Mouse (Mus musculus): ENCODE measurements around the gene Grip1. TPM values are rescaled to one million over a fixed set of nuclear protein-coding genes. Genes with fewer than 3 reads are reported as not detected.
A peak's percentile ranks its signal among the peaks of the same experiment; 100 is the strongest.
"Not testable (repeated sequence)": the region's sequence is repeated elsewhere in the genome, so short reads cannot be mapped to it uniquely, and the experiment has no call there.

Gene Grip1
- polyA plus RNA-seq, 1 experiment from 2014 or later, result 19.0 TPM

DNA sequence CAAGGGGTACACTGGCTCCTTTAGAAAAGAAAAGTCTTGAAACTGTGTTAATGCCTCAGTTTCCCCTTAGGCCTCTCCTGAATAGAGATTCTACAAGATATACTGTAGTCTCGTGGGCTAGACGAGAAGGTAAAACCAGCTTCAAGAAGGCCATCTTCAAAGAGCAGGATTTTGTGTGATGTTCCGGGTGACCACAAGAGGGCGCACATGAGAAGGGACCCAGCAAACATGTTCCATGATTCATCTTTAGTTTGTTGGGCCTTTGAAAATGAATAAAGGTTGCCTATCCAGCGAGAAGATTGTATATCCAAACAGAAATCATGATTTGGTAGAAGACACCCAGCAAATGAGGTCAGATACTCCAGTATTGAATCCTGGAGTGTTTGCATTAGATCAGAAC is 610.8 kb downstream of the Grip1 start:
- Histone ChIP-seq H3K4me3 (no peak overlapping the region), H3K9ac (no peak overlapping the region), H3K27ac (no peak overlapping the region), H3K27me3 (replicated peaks) (no peaks in the 10 kb centered on the region), H3K36me3 (replicated peaks) (no peaks in the 10 kb centered on the region; the same call in 1 of the 2 replicates), H3K4me2 (no peak overlapping the region), H3K4me1 (no peaks in the 10 kb centered on the region), H3K9me3 (no peaks in the 10 kb centered on the region)
- no peak for ATAC-seq (replicated peaks)
- WGBS, result 26% methylated on average over 5 of the region's 5 CpGs

DNA sequence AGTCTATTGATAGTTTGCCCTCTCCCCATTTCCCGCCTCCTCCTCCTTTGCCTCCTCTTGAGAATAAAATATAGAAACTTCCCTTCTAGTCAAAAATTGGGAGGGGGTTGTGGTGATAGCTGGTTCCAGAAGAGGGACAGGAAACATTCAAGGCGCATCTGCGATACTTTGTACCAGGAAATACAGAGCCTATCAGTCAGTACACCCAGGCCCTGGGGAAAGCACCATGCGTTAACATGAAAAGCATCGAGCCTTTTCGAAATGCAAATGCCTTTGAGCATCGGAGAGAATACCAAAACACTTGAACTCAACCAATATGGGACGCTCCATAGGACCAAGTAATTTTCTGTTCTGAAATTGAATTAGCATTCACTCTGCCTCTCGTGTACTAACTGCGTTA is 612.7 kb downstream of the Grip1 start:
- Histone ChIP-seq H3K27me3 (replicated peaks) (no peaks in the 10 kb centered on the region), H3K9ac (no peak overlapping the region), H3K27ac (no peak overlapping the region), H3K4me1 (no peaks in the 10 kb centered on the region), H3K4me2 (no peak overlapping the region), H3K4me3 (no peak overlapping the region), H3K9me3 (no peaks in the 10 kb centered on the region), H3K36me3 (replicated peaks) (no peaks in the 10 kb centered on the region; the same call in 1 of the 2 replicates)
- no peak for ATAC-seq (replicated peaks)
- 79% methylated on average over 10 of the region's 10 CpGs for WGBS

DNA sequence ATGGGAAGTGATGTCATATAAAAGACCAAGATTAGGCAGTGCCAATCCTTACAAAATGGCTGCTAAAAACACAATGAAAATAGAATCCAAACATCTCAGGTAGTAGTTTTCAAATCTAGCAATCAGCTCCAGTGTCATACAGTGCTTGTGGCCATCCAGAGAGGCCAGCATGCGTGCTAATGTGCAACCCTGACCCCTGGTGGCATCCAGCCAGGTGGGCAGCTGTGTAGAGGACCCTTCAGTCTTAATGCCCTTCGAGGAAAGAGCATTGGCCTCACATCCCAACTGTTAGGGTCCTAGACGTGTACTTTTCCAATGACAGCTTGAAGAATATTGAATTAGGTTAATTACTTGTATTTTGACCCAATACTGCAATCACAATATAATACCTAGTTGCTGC is 624.2 kb downstream of the Grip1 start:
- Histone ChIP-seq H3K27me3 (replicated peaks) (no peaks in the 10 kb centered on the region), H3K27ac (no peak overlapping the region), H3K36me3 (replicated peaks) (0 out of 2 replicates have a peak, but pooled peaks cover 7% of the 10 kb centered on the region), H3K9ac (no peak overlapping the region), H3K9me3 (no peaks in the 10 kb centered on the region), H3K4me3 (no peak overlapping the region), H3K4me2 (no peak overlapping the region), H3K4me1 (no peaks in the 10 kb centered on the region)
- WGBS, result 81% methylated on average over 3 of the region's 3 CpGs
- no peak for ATAC-seq (replicated peaks)

DNA sequence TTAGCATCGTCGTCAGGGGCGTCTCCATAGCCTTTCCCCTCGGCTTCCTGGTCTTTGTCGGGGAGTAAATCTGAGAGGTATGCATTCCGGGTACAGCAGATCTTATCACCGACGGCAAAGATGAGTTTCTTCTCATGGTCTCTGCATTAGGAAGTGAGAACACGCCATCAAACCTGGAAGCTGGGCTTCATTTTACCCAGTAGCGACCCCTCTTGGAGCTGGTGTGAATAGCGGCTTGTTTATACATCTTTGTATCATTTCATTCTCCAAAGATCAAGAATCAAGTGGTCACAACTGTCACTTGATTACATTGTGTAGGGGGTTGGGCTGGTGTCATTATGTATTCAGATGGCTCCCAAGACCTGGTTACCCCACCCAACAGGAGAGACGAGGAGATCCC is 638.9 kb downstream of the Grip1 start:
- H3K27ac ChIP-seq, result no peak overlapping the region
- 91% methylated on average over 12 of the region's 12 CpGs for WGBS
- H3K27me3 ChIP-seq (replicated peaks), result no peaks in the 10 kb centered on the region
- no peaks in the 10 kb centered on the region for H3K4me1 ChIP-seq
- H3K36me3 ChIP-seq (replicated peaks), result peaks cover 3% of the 10 kb centered on the region; the same call in 1 of the 2 replicates
- no peak overlapping the region for H3K4me2 ChIP-seq
- no peak overlapping the region for H3K9ac ChIP-seq
- no peak overlapping the region for H3K4me3 ChIP-seq
- H3K9me3 ChIP-seq, result no peaks in the 10 kb centered on the region
- ATAC-seq (replicated peaks), result no peak

DNA sequence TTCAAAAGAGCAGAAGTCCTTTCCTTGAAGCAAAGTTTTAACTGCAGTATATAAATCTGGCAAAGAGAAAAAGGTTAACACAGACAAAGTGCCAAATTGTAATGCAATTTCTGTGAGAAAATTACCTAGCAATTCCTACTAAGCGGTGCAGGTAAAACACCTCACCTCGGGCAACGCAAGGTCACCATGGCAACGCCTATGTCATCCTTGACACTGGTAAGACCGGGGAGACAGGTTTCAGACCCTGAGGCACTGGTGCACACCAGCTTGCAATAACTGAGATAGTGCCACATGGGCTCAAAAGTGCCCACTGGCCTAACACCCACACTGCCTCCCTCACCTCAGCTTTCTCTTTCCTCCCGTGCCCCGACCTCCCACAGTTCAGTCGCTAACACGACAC is 641.5 kb downstream of the Grip1 start:
- Histone ChIP-seq H3K9ac (no peak overlapping the region), H3K4me2 (no peak overlapping the region), H3K27ac (no peak overlapping the region), H3K4me3 (no peak overlapping the region), H3K27me3 (replicated peaks) (no peaks in the 10 kb centered on the region), H3K4me1 (no peaks in the 10 kb centered on the region), H3K36me3 (replicated peaks) (peaks cover 3% of the 10 kb centered on the region; the same call in 1 of the 2 replicates), H3K9me3 (no peaks in the 10 kb centered on the region)
- no peak for ATAC-seq (replicated peaks)
- 90% methylated on average over 9 of the region's 9 CpGs for WGBS

DNA sequence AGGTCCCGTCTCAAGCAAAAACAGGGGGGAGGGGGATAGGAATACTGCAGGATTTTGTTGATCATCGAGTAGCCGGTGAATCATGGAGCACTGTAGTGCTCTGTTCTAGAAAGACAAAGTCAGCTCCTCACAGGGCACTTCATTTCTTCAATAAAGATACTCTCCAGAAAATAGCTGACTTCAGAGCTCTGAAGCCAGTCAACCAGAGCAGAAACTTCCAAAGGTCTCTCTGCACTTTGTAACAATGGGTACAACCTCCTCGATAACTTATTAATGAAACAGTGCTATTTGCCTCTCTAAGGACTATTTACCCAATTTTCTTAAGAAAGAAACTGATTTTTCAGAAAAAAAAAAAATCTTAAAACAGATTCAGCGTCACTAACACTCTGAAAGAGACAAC is 642.1 kb downstream of the Grip1 start:
- no peak overlapping the region for H3K27ac ChIP-seq
- H3K4me2 ChIP-seq, result no peak overlapping the region
- ATAC-seq (replicated peaks), result no peak
- peaks cover 3% of the 10 kb centered on the region; the same call in 1 of the 2 replicates for H3K36me3 ChIP-seq (replicated peaks)
- H3K4me1 ChIP-seq, result no peaks in the 10 kb centered on the region
- H3K27me3 ChIP-seq (replicated peaks), result no peaks in the 10 kb centered on the region
- H3K4me3 ChIP-seq, result no peak overlapping the region
- H3K9ac ChIP-seq, result no peak overlapping the region
- WGBS, result 94% methylated on average over 5 of the region's 5 CpGs
- H3K9me3 ChIP-seq, result no peaks in the 10 kb centered on the region

DNA sequence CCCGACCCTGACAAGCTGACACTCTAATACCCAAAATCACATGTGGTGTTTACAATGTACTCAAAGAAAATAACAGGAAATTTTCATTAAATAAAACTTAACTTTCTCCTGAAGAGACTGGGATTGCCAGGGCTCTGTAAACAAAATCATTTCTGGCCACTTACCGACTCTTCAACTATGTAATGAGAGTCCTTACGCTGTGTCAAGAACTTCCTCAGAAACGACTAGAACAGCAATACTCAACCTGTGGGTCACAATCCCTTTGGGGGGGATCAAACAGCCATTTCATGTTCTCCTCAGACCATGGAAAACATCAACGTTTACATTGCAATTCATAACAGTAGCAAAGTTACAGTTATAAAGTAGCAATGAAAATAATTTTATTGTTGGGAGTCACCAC is 643.9 kb downstream of the Grip1 start:
- Histone ChIP-seq H3K36me3 (replicated peaks) (no peaks in the 10 kb centered on the region; the same call in 1 of the 2 replicates), H3K4me2 (no peak overlapping the region), H3K27ac (no peak overlapping the region), H3K27me3 (replicated peaks) (no peaks in the 10 kb centered on the region), H3K4me1 (no peaks in the 10 kb centered on the region), H3K9ac (no peak overlapping the region), H3K9me3 (no peaks in the 10 kb centered on the region), H3K4me3 (no peak overlapping the region)
- WGBS, result 89% methylated on average over 5 of the region's 5 CpGs
- ATAC-seq (replicated peaks), result no peak

DNA sequence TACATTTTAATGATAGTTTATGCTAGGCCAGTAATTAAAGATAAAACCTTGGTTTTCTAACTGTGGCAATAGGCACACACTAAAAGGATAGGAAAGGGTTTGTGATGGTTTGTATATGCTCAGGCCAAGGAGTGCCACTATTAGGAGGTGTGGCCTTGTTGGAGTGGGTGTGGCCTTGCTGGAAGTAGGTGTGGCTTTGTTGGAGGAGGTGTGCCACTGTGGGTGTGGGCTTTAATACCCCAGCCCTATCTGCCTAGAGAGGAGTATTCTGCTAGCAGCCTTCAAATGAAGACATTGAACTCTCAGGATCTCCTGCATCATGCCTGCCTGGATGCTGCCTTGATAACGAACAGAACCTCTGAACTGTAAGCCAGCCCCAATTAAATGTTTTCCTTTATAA is 647.2 kb downstream of the Grip1 start:
- Histone ChIP-seq H3K36me3 (replicated peaks) (no peaks in the 10 kb centered on the region), H3K4me2 (no peak overlapping the region), H3K9me3 (no peaks in the 10 kb centered on the region), H3K4me3 (no peak overlapping the region), H3K27me3 (replicated peaks) (no peaks in the 10 kb centered on the region), H3K27ac (no peak overlapping the region), H3K9ac (no peak overlapping the region), H3K4me1 (no peaks in the 10 kb centered on the region)
- ATAC-seq (replicated peaks), result no peak
- 97% methylated on average over 1 of the region's 1 CpGs for WGBS

DNA sequence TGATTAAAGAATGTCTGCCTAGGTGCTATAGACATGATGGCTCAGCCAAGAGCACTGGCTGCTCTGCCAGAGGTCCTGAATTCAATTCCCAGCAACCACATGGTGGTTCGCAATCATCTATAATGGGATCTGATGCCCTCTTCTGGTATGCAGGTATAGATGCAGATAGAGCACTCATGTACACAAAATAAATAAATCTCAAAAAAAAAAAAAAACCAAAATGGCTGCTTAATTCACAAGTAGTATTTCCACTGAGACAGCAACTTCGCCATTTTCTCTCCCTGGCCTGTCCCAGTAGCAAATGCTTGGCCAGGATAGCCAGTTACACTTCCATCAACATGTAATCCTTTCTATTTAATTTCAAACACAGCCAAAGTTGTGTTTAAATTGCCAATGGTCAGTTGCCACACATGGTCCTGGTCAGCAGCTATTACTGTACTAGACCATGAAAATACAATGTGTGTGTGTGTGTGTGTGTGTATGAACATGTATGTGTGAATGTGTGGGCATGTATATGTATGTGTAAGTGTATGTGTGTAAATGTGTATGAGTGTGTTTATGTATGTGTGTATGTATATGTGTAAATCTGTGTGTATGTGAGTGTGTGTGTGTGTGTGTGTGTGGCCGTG is 658.2 kb downstream of the Grip1 start:
- Histone ChIP-seq H3K27me3 (replicated peaks) (no peaks in the 10 kb centered on the region), H3K4me3 (peak overlapping the region; percentile 52), H3K27ac (no peak overlapping the region), H3K9me3 (no peaks in the 10 kb centered on the region), H3K9ac (no peak overlapping the region), H3K4me2 (peak overlapping the region; percentile 79), H3K36me3 (replicated peaks) (no peaks in the 10 kb centered on the region), H3K4me1 (peaks cover 7% of the 10 kb centered on the region; the same call in 1 of the 2 replicates)
- WGBS, result 78% methylated on average over 3 of the region's 3 CpGs
- ATAC-seq (replicated peaks), result no peak

DNA sequence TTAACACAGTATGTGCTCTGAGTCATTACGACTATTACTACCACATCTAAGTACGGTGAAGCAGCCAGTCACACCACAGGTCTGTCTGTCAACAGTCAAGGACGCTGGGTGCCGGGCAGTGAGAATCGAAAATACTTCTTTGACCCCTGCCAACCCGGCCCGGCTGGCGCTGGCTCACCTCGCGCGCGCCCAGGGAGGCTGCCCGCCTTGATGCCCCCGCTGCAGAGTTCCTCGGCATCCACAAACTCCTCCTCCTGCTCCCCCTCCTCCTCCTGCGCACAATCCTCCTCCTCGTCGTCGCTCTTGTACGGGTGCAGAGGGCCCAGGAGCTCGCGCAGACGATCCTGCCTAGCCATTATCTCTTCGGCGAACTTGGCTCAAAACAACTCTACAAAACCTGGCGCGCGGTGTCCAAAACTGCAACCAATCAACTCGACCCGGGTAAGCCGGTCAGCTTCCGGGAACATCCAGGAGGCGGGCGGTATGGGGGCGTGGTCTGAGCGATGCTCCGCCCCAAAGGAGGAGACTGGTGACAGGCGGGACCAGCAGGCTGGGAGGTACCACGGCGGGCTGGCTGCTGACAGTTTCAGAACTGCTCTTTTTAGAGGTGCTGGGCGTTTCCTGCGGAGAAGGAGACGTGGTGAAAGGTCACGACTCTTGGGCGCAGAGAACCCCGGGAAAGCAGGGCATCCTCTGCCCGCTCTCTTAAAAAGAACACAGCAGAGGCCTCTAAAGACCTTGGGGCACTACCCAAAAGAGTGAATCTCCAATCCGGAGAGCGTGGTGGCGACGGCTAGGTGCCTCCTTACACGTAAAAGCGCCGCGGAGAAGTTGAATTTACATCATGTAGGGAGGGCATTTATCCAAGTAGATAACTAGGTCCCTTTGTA is 659.1 kb downstream of the Grip1 start, which contains the start of gene Helb:
TSS of gene Helb (minus strand) at position 481 of the 890 bp plus-strand sequence.
- no peaks in the 10 kb centered on the region for H3K27me3 ChIP-seq (replicated peaks)
- H3K9ac ChIP-seq, result peak within 1 kb of the TSS; percentile 55
- WGBS, result under 1% methylated on average over 55 of the region's 55 CpGs
- H3K4me1 ChIP-seq, result peaks cover 7% of the 10 kb centered on the region; the same call in 1 of the 2 replicates
- no peaks in the 10 kb centered on the region for H3K9me3 ChIP-seq
- peak within 1 kb of the TSS; percentile 79 for H3K4me2 ChIP-seq
- ATAC-seq (replicated peaks), result peak; percentile 99
- peak within 1 kb of the TSS; percentile 27; the same call in 1 of the 2 replicates for H3K27ac ChIP-seq
- no peaks in the 10 kb centered on the region for H3K36me3 ChIP-seq (replicated peaks)
- peak within 1 kb of the TSS; percentile 52 for H3K4me3 ChIP-seq

DNA sequence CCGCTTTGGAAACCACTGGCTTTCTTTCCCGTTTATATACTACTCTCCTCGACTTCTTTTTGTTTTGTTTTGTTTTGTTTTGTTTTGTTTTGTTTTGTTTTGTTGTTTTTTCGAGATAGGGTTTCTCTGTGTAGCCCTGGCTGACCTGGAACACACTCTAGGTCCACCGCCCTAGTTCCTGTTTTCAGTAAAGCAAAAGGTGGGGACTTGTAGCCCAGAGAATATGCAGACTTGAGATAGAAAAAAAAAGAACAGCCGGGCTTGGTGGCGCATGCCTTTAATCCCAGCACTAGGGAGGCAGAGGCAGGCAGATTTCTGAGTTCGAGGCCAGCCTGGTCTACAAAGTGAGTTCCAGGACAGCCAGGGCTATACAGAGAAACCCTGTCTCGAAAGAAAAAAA is 659.9 kb downstream of the Grip1 start:
- Histone ChIP-seq H3K4me2 (peak overlapping the region; percentile 79), H3K4me3 (peak overlapping the region; percentile 52)
- not testable (repeated sequence) for H3K27me3 ChIP-seq (replicated peaks); H3K27ac ChIP-seq; H3K9ac ChIP-seq; ATAC-seq (replicated peaks); H3K36me3 ChIP-seq (replicated peaks); H3K9me3 ChIP-seq; H3K4me1 ChIP-seq
- WGBS, result 67% methylated on average over 9 of the region's 9 CpGs

DNA sequence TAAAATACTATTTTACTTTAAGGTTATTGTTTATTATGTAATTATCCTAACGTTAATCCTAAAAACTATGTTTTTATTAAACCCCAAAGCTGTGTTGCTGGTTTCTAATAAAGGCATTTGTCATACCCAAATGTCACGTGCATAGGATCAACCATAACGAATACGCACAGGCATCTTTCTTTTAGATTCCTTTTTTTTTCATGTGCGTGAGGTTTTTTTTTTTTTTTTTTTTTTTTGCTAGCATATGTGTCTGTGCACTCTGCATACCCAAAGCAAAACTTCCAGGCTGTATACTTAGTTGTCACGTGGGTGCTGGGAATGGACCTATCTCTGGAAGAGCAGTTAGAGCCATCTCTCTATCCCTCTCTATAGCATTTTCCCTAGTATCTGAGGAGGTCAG is 660.4 kb downstream of the Grip1 start:
- no peak overlapping the region for H3K27ac ChIP-seq
- H3K36me3 ChIP-seq (replicated peaks), result no peaks in the 10 kb centered on the region
- H3K9ac ChIP-seq, result no peak overlapping the region
- H3K27me3 ChIP-seq (replicated peaks), result no peaks in the 10 kb centered on the region
- H3K4me1 ChIP-seq, result peaks cover 7% of the 10 kb centered on the region; the same call in 1 of the 2 replicates
- H3K9me3 ChIP-seq, result no peaks in the 10 kb centered on the region
- ATAC-seq (replicated peaks), result no peak
- no peak overlapping the region for H3K4me2 ChIP-seq
- no peak overlapping the region for H3K4me3 ChIP-seq
- WGBS, result 77% methylated on average over 6 of the region's 6 CpGs

Data from midbrain, embryonic 15.5 days (tissue).